Mouse (Mus musculus) CH12.LX (cell line): ENCODE data around the gene Acot4.
"Not testable (repeated sequence)": the region's sequence is repeated elsewhere in the genome, so short reads cannot be mapped to it uniquely, and the experiment has no call there.

Experiments used
- BHLHE40 ChIP-seq: IDR thresholded peaks from 2 replicates; pipeline ENCODE4 v1.6.1; 2011; ENCODE audit warnings: mild to moderate bottlenecking, low read depth, low read length, improper control_type of control experiment
- CTCF ChIP-seq, 2 experiments: IDR thresholded peaks in 1 of 2; conservative IDR thresholded peaks in 1 of 2; 2 replicates each; pipeline ENCODE4 v1.5.1; 2011 to 2012; ENCODE audit warnings: low read depth in 2 of 2, low read length in 2 of 2, improper control_type of control experiment in 1 of 2, inconsistent platforms in 1 of 2, mild to moderate bottlenecking in 1 of 2, moderate library complexity in 1 of 2
- EP300 ChIP-seq: IDR thresholded peaks from 2 replicates; pipeline ENCODE4 v1.6.1; 2011; ENCODE audit warnings: low read length, improper control_type of control experiment
- NELFE ChIP-seq: IDR thresholded peaks from 2 replicates; pipeline ENCODE4 v1.6.1; 2011; ENCODE audit warnings: low read depth, low read length, improper control_type of control experiment
- POLR2A ChIP-seq: IDR thresholded peaks from 2 replicates; pipeline ENCODE4 v1.6.1; 2011; ENCODE audit warnings: low read depth, mild to moderate bottlenecking, improper control_type of control experiment, low read length
- RCOR1 ChIP-seq: conservative IDR thresholded peaks from 2 replicates; pipeline ENCODE4 v1.6.1; 2012; ENCODE audit warnings: low read depth, mild to moderate bottlenecking, inconsistent platforms, low read length, improper control_type of control experiment
- ZC3H11A ChIP-seq: IDR thresholded peaks from 2 replicates; pipeline ENCODE4 v1.6.1; 2012; ENCODE audit warnings: low read depth, mild to moderate bottlenecking, inconsistent platforms, low read length, improper control_type of control experiment
- ZNF384 ChIP-seq: IDR thresholded peaks from 2 replicates; pipeline ENCODE4 v1.6.1; 2012; ENCODE audit warnings: low read depth, low read length, improper control_type of control experiment, inconsistent platforms

- TF ChIP-seq CTCF (conservative IDR thresholded peaks at IDR 0.05 in 1 of 2, IDR thresholded peaks at IDR 0.05 in 1 of 2; ENCODE audit: low read depth in 2 of 2, low read length in 2 of 2); BHLHE40; POLR2A; NELFE; ZNF384; RCOR1; ZC3H11A; EP300: not testable (repeated sequence)
Observed at GRCm38 (mm10) chr12:84009171-84009965, 28.8 kb upstream of the Acot4 start, which contains the start of gene Acot1.
